Mouse (Mus musculus) telencephalon, adult 2 months (tissue): ENCODE results near the gene Dnah2.

Source experiments
- DNase-seq: peaks from one replicate; pipeline ENCODE4 v3.0.0-alpha.2; 2011; ENCODE audit warnings: low read depth, low spot score

Gene Dnah2

DNA sequence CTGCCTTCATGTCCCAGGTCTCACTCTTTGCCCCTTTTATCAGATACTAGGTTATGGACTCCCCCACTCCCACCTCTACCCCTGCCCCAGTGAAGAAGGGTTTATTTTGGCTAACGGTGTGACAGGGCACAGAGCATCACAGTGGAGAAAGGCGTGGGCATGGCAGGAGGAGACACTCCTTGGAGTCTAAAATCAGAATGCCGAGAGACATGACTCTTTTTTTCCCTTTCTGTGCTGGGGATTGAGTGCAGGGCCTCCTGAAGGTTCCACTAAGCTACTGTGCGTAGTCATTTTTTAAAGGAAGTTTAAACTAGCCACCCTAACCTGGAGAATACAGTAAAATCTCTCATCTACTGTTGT, 20.9 kb downstream of the Dnah2 start:
- DNase-seq, result no peak

DNA sequence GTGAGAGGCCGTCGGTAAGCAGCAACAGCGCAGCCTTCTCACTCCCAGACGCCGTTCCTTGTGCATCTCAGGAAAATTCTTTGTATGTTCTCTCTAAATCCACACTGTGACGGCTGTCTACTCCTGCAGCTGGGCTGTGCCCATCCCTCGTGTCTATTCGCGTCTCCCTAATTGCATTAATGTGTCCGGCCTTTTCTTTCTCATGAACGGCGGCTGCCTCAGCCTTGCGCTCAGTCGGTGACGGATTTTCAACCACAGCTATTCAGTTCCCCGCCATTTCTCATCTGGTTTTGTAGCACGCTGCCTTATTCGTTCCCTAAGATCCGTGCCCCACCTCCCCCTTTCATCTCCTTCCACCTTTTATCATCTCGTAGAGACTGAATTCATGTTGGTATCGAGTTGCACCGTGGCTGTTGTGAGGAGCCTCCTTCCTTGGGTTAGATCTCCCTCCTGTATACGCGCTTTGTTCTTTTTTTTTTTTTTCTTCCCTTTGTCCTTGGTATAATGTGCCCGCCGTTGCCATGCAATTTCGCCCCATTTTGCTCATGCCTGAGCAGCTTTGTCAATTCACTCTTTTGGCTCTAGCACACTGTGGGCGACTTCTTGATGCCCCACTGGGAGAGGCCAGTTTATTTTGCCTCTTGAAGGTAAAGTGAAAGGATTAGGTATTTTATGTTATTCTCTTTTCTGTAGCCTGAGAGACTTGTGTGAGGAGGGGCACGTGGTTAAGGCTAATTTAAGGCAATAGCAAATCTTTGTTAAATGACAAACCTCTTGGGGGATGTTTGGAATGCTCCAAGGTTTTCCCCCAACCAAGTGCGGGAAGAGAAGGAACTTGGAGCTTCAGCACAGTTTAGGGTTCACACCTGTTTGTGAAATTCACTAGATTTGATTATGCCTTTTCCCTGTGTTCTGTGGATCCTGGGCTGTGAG, 21.5 kb downstream of the Dnah2 start:
- DNase-seq, result no peak

DNA sequence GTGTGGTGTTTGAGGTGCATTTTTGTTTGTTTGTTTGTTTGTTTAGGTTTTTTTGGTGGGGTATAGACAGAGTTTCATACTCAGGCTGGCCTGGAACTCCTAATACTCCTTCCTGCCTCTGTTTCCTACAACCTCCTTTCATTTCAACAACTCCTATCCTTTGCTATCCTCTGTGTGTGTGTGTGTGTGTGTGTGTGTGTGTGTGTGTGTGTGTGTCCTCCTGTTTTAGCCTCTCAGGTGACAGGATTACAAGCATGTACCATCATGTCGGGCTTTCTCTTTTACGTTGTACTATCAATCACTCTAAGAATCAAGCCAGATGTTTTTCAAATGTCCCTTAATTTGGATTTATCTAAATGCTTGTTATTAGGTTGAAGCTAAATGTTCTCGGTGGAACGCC, 22.3 kb downstream of the Dnah2 start:
- no peak for DNase-seq

DNA sequence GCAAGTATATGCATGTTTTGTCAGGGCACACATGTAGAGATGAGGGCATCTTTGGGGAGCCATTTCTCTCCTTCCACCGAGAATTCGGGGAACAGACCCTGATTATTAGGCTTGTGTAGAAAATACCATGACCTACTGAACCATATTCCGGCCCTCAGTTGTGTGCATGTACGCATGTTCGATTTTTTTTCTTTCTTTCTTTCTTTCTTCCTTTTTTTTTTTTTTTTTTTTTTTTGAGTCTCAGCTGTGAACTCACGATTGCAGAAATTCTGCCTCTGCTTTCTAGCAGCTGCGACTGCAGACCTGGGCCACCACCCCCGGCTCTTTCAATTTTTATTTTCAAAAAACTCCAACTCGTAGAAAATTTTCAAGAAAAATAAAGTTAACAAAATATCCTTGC, 23.2 kb downstream of the Dnah2 start:
- no peak for DNase-seq

DNA sequence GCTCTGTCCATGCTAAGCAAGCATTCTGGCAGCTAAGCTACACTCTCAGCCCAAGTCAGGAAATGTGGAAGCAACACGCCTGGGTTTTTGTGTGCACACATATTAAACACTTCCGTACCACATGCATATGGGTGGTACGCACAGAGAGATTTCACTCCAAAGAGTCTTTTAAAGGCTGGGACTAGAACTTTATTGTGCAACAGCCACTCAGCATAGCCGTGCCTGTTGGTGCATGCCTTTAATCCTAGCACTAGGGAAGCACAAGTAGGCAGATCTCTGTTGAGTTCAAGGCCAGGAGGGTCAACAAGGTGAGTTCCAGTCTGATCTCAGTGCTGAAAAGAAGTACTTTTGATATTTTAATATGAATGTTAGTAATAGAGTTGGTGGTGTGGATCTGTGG, 25.3 kb downstream of the Dnah2 start:
- no peak for DNase-seq

DNA sequence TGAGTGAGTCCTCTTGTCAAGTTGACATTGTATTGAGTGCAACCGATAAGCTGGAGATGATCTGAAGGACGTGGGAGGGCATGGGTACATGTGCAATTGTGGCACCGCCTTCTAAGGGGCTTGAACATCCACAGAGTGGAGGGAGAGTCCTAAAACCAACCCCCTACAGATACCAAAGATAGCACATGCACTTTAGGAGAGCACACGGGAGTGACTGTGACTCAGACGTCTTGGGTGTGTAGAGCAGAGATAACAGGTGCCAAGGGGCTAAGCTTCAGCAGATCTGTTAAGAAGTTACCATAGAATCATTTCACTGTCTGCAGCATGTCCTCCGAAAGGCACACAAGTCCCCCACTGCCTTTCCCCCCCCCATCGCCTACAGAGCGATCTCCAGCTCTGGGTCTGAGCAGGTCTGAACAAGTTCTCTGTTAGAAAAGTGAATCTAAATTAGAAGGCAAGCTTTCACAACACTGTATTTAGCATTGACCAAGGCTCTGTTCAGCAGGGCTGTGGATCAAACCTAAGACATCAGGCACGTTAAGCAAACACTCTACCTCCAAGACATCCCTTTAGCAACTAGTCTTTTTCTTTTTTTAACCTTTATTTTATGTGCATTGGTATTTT, 27.3 kb downstream of the Dnah2 start:
- DNase-seq, result no peak

DNA sequence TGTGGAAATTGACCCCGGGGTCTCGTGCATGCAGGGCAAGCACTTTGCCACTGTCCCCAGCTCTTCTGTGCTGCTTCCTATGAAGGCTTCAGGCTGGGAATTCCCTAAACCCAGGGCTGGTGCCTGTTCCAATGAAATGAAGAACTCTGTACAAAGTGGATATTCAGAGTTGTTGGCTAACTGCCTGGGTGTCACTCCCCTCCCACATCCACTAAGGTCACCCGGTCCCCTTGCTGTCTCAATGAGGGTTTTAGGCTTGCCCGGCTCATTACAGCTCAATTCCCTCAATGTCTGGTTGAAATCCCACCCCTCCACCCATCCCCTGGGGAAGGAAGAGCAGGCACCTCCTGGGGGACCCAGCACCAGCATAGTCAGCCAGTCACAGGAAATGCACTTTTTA, 28.9 kb downstream of the Dnah2 start:
- DNase-seq, result no peak

DNA sequence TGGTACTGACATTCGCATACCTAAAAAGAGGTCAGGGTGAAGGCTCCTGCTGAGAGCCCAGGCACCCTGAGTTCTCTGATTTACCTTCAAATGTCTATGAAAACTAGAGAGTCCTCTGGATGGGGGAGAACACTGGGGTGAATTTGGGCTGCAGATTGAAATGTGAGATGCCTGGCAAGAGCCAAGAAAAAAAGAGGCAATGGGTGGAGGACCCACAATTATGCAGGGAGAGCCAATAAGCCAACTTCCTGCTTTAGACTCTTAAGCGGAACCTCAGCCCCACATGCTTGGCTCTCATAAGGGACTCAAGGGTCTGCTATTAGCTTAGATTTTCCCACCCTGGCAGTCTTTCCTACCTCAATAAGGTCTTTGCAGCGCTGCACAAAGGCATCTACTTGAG, 32.2 kb downstream of the Dnah2 start:
- no peak for DNase-seq

DNA sequence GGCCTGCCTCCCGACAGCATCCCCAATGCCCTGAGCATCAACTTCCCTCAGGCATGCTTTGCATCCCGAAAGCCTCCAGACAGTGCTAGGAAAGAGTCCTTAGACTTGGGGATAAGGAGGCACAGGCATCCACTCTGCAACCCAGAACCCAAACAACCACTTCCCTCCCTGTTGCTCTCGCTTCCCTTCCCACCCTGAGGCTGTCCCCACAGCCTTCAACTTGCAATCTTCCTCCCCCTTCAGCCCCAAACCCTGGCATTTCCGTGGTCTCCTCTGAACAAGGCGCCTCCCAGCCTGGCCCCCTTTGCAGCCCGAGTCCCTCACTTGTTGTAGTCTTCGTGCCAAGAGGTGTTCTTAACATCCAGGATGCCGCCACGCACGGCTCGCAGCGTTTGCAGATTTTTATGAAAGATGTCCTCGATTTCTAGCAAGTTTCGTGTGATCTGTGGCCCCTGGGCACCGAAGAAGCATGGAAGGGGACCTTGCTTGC, 32.7 kb downstream of the Dnah2 start:
- DNase-seq, result no peak

DNA sequence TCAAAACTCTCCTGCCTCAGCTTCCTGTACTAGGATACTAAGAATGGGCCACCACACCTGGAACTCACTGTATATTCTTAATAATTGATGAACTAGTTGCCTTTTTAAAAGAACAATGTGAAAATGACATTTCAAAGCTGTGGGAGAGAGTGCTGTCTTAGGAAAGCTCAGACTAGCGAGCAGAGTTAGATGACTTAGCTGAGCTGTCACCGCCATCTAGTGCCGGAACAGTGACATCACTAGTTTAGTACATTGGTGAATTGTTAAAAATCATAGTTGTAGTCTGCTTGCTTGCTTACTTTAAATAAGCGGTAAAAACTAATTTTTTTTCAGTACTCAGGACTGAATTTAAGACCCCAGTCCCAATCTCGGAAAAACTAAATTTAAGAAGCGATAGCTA, 35.1 kb downstream of the Dnah2 start:
- DNase-seq, result peak; percentile 71

DNA sequence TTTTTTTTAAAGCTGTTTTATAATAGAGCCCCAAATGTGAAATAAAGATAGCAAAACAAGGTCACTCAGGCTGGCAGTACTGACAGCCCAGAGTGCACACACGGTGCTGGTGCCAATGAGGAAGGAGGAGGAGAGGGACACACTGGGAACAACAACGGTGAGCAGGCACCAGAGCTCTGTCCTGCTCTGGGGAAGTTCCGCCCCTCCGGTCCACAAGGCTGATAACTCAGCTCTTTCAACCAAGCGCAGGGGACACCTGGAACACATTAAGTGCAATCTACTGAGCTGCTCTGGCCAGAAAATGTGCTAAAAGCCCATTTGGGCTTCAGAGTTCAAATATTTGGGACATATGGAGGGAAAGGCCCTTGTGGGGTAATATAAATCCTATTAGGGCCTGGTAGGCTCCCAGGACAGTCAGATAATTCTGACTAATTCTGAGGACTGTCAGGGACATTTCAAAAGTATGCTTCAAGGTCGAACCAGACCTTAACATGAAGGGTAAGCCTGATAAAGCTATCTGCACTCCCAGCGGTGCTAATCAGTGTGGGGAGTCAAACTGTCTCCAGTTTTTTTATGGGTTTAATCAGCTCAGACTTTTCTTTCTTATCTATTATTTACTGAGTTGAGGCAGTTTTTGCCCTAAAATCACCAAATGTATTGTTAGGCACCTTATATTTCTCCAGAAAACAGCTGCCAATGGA, 38.0 kb downstream of the Dnah2 start:
- DNase-seq, result no peak

DNA sequence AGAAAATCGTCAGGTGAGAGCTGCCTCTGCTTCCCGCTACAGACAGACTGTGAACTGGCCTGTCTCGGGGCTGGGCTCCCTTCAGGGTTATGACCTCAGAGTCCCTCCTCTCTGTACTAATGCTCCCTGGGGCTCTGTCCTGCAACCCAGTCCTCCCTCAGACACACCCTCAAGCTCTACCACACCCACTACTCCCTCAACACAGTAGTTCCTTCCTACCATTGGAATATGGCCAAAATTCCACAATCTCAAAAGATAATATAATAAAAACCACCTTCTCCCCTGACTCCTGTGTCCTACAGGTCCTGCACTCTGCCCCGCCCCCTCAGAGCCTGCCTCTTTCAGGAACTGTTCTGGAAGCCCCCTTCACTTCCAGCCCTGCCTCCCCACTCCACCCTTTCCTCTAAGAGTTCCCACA, 45.0 kb downstream of the Dnah2 start:
- DNase-seq, result no peak

DNA sequence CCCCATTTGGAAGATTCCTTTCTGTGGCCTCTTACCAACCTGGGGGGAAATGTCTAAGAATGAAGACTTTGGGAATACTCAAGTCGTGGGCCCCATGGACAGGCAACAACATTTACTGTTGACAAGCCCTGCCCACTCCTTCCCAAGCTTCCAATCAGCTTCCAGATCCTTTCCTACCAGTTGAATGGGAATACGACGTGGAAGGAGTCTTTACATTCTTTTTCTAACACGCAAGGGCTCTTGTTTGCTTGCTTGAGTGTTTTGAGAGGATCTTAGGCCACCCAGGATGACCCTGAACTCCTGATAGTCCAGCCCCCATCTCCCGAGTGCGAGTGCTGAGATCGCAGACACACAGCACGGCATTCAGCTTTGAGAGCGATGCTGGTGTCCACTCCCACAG, 47.4 kb downstream of the Dnah2 start:
- no peak for DNase-seq

DNA sequence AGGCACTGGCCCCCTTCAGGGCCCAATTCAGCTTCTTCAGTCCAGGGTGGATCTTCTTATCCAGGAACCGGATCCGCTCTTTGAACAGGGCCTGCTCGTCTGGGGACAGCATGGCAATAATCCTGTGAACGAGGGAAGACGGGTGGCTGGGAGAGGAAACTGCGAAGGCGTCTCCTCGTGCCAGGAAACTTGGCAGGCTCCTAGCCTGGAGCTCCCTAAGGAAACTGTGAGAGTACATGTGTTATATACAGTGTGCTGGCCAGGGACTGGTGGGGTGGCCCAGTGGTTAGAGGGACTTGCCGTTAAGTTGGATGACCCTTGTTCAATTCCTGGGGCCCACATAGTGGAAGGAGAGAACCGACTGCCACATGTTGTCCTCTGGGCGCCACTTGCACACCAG, 49.8 kb downstream of the Dnah2 start:
- peak; percentile 48 for DNase-seq

DNA sequence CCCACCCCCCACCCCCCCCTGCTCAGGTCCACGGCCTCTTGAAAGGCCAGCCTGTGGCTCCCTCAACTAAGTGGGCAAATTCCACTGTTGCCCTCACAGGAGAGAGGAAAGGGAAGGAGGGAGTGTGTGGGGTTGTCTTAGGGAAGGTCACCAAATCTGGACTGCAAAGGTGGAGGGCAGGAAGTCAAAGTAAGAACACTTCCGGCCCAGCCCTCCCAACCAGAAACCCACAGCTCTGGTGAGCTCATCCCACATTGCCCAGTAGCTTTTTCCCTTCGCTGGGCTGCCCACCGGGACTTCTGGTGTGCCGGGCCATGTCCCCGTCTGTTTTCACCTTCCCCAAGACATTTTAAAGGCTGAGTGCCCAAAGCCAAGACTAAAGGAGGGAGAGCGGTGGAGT, 57.2 kb downstream of the Dnah2 start:
- DNase-seq, result no peak

DNA sequence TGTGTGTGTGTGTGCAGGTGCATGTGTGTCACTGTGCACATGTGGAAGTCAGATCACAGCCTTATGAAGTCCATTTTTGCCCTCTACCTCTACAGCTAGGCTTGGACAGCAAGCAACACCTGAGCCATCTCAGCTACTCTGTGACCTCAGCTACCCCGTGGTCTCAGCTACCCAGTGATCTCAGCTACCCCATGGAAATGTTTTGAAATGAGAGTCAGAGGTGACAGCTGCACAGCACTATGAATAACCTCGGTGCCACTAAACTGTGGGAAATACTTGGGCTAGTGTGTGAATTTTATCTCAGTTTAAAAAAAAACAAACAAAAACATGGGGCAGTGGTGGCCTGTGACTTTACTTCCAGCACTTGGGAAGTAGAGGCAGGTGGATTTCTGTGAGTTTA, 58.0 kb downstream of the Dnah2 start:
- DNase-seq, result no peak

DNA sequence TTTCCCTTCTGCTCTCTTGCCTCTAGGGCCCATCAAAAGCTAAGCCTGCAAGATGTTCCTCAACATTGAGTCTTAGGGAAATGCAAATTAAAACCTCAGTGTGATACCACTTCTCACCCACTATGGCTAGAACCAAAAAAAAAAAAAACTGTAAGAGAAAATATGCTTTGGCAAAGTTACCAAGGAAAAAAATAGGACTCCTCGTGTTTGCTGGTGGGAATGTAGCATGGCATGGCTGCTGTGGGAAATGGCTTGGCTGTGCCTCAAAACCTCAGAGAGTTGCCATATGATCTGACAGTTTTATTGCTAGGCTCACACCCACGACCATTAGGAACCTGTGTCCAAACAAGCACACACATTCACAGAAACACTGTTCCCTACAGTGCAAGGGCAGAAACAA, 61.4 kb downstream of the Dnah2 start:
- peak; percentile 67 for DNase-seq

DNA sequence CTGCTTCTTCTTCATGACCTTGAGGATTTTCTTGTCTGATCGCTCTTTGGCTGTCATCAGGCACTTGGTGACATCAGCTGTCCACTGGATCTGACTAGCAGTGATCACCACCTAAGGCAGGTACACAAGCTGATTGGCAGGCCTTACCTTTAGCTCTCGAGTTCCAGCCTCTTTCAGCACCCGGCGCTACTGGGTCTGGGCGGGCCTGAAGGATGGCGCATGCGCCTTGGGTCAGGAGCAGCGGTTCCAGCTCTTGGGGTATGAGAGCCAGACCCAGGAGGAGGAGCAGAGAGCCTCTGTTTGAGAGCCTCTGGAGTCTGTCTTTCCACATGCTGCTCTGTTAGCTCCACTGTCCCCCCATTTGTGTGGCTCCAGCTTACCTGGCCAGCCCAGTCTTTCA, 71.3 kb downstream of the Dnah2 start:
- no peak for DNase-seq

DNA sequence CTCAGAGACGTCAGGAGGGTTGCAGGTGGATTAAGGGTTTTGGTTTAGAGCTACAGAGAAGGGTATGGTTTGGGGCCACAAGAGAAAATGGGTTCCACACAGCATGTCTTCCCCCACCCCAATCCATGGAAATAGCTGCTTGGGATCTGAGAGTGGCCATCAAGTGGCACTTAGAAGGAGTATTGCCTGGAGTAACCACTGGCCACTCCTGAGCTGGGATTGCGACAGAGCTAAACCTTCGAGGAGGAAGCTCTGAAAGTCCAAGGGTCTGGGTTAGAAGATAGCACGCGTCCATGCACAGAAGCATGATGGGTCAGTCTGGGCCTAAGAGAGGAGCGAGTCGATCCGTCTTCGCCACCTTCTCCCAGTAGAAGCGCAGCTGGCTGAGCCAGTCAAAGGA, 72.1 kb downstream of the Dnah2 start:
- no peak for DNase-seq

DNA sequence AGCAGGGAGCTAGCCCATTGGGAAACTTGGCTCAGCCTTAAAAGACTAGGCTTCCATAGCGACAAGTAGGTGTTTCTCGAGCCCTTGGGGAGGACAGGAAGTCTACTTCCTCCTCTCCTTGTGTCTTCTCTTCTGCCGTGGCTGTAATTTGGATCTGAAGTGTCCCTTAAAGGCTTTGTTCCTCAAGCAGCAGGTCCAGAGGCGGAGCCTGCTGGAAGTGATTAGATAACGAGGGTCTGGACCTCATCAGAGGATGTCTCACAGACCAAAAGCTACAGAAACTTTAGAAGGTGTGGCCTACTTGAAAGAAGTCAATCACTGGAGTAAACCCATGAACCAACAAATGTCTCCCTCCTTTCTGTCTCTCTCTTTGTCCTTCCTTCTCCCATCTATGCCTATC, 74.2 kb downstream of the Dnah2 start:
- no peak for DNase-seq

DNA sequence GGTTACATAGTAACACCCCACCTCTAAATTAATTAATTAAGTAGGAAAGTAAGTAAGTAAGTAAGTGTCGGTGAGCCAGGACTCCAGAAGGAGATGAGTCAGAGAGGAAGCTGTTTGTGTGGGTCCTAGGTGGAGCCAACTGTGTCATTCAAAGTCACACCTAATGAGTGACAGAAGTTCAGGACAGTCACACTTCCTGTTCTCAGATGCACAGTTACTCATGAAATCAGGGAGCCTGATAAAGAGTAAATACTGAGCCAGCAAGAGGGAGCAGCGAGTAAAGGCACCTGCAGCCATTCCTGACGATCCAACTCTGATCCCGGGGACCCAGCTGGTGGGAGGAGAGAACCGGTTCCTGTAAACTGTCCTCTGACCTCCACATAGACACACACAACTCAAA, 76.2 kb downstream of the Dnah2 start:
- DNase-seq, result no peak

DNA sequence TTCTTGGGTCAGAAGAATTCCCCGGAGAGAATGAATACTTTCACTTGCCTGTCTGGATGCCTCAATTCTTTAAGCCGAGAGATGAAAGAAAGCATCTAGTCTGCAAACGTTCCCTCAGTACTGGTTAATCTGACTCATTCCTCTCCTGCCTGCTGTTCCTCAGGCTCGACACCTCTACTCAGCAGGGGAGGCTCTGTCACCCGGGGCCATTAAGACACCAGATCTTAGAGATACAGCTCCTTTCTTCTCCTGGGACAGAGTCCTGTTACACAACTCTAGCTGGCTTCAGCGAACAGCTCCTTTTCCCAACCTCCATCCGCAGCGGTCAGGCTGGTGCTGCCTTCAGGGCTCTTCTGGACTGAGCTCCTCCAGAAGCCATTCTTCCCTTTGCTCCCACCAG, 77.4 kb downstream of the Dnah2 start:
- no peak for DNase-seq

DNA sequence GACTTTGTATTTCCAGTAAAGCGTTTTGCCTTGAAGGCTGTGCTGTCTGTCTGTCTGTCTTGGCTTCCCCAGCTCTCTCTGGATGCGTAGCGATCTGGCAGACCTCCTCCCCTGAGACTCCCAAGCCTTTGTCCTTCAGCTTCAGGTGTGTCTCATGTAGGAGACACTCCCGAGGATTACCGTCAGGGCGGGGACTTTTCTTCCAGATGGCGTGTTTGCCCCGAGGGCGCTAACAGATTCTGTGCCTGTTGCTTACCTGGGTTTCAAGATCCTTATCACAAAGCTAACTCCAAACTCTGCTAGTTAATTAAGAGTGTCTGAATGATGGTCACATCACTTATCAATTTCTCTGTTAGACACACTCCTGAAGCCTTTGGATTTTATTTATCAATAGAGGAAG, 79.6 kb downstream of the Dnah2 start:
- no peak for DNase-seq
